Mouse (Mus musculus): ENCODE results near the gene Scyl1. TPM values are rescaled to one million over a fixed set of nuclear protein-coding genes. Genes with fewer than 3 reads are reported as not detected.

The Scyl1 gene
- polyA plus RNA-seq, 1 experiment = 42.8 TPM

- no peak overlapping the region for H3K9ac ChIP-seq (ENCODE audit: low read depth, poor library complexity, severe bottlenecking)
- H3K36me3 ChIP-seq (ENCODE audit: control insufficient read depth, insufficient read depth, low read length, poor library complexity, severe bottlenecking) = peaks cover 27% of the 10 kb centered on the region
- H3K27me3 ChIP-seq (ENCODE audit: control insufficient read depth, insufficient read depth, low read length, poor library complexity, severe bottlenecking) = no peaks in the 10 kb centered on the region
- TF ChIP-seq CTCF (IDR thresholded peaks at IDR 0.05; ENCODE audit: low read depth, low read length) = peak; percentile 69
- no peak for TF ChIP-seq EP300 (IDR thresholded peaks at IDR 0.05; ENCODE audit: insufficient read depth, low read depth, low read length)
- TF ChIP-seq POLR2A (IDR thresholded peaks at IDR 0.05; ENCODE audit: insufficient read depth, low read length) = no peak
- no peaks in the 10 kb centered on the region for H3K4me1 ChIP-seq (ENCODE audit: control insufficient read depth, insufficient read depth, low read length)
- H3K4me3 ChIP-seq (ENCODE audit: low read depth, low read length) = no peak overlapping the region
- no peaks in the 10 kb centered on the region for H3K9me3 ChIP-seq (replicated peaks; ENCODE audit: control insufficient read depth, insufficient read depth, low read length, poor library complexity, severe bottlenecking)
- H3K27ac ChIP-seq (ENCODE audit: insufficient read depth, low read length) = peak overlapping the region; percentile 64
These were observed 21.9 kb upstream of the Scyl1 start for GRCm38 (mm10) chr19:5793116-5793515.

DNA sequence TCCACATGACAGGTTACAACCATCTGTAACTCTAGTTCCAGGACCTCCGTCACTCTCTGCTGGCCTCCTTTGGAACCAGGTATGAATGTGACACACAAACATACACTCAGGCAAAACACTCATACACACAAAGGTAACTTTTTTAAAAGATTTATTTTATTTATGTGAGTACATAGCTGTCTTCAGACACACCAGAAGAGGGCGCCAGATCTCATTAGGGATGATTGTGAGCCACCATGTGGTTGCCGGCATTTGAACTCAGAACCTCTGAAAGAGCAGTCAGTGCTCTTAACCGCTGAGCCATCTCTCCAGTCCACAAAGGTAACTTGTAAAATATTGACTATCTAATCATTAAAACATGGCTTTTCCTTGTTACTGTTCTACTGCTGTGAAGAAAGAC is 20.1 kb upstream of the Scyl1 start:
- H3K36me3 ChIP-seq (ENCODE audit: control insufficient read depth, insufficient read depth, low read length, poor library complexity, severe bottlenecking) = peaks cover 9% of the 10 kb centered on the region

GRCm38 (mm10) chr19:5789066-5789465 is 17.8 kb upstream of the Scyl1 start:
- Histone ChIP-seq H3K27ac (ENCODE audit: insufficient read depth, low read length) (no peak overlapping the region), H3K4me3 (ENCODE audit: low read depth, low read length) (no peak overlapping the region), H3K4me1 (ENCODE audit: control insufficient read depth, insufficient read depth, low read length) (no peaks in the 10 kb centered on the region), H3K27me3 (ENCODE audit: control insufficient read depth, insufficient read depth, low read length, poor library complexity, severe bottlenecking) (no peaks in the 10 kb centered on the region), H3K9me3 (replicated peaks; ENCODE audit: control insufficient read depth, insufficient read depth, low read length, poor library complexity, severe bottlenecking) (no peaks in the 10 kb centered on the region), H3K36me3 (ENCODE audit: control insufficient read depth, insufficient read depth, low read length, poor library complexity, severe bottlenecking) (no peaks in the 10 kb centered on the region), H3K9ac (ENCODE audit: low read depth, poor library complexity, severe bottlenecking) (no peak overlapping the region)
- no peak for TF ChIP-seq EP300 (IDR thresholded peaks at IDR 0.05; ENCODE audit: insufficient read depth, low read depth, low read length)
- TF ChIP-seq POLR2A (IDR thresholded peaks at IDR 0.05; ENCODE audit: insufficient read depth, low read length) = no peak
- no peak for TF ChIP-seq CTCF (IDR thresholded peaks at IDR 0.05; ENCODE audit: low read depth, low read length)

More for the DNA sequence above, 20.1 kb upstream of the Scyl1 start:
- no peaks in the 10 kb centered on the region for H3K27me3 ChIP-seq (ENCODE audit: control insufficient read depth, insufficient read depth, low read length, poor library complexity, severe bottlenecking)
- TF ChIP-seq CTCF (IDR thresholded peaks at IDR 0.05; ENCODE audit: low read depth, low read length) = no peak
- no peak for TF ChIP-seq POLR2A (IDR thresholded peaks at IDR 0.05; ENCODE audit: insufficient read depth, low read length)
- H3K9me3 ChIP-seq (replicated peaks; ENCODE audit: control insufficient read depth, insufficient read depth, low read length, poor library complexity, severe bottlenecking) = no peaks in the 10 kb centered on the region
- H3K4me3 ChIP-seq (ENCODE audit: low read depth, low read length) = no peak overlapping the region
- H3K27ac ChIP-seq (ENCODE audit: insufficient read depth, low read length) = no peak overlapping the region
- H3K9ac ChIP-seq (ENCODE audit: low read depth, poor library complexity, severe bottlenecking) = no peak overlapping the region
- H3K4me1 ChIP-seq (ENCODE audit: control insufficient read depth, insufficient read depth, low read length) = no peaks in the 10 kb centered on the region

- no peaks in the 10 kb centered on the region for H3K4me1 ChIP-seq (ENCODE audit: control insufficient read depth, insufficient read depth, low read length)
- H3K27me3 ChIP-seq (ENCODE audit: control insufficient read depth, insufficient read depth, low read length, poor library complexity, severe bottlenecking) = no peaks in the 10 kb centered on the region
- no peak overlapping the region for H3K27ac ChIP-seq (ENCODE audit: insufficient read depth, low read length)
- H3K4me3 ChIP-seq (ENCODE audit: low read depth, low read length) = no peak overlapping the region
- H3K9me3 ChIP-seq (replicated peaks; ENCODE audit: control insufficient read depth, insufficient read depth, low read length, poor library complexity, severe bottlenecking) = no peaks in the 10 kb centered on the region
- TF ChIP-seq POLR2A (IDR thresholded peaks at IDR 0.05; ENCODE audit: insufficient read depth, low read length) (no peak), EP300 (IDR thresholded peaks at IDR 0.05; ENCODE audit: insufficient read depth, low read depth, low read length) (no peak), CTCF (IDR thresholded peaks at IDR 0.05; ENCODE audit: low read depth, low read length) (no peak)
- no peak overlapping the region for H3K9ac ChIP-seq (ENCODE audit: low read depth, poor library complexity, severe bottlenecking)
- H3K36me3 ChIP-seq (ENCODE audit: control insufficient read depth, insufficient read depth, low read length, poor library complexity, severe bottlenecking) = no peaks in the 10 kb centered on the region
These were observed 17.4 kb upstream of the Scyl1 start for GRCm38 (mm10) chr19:5788620-5789019.

- no peaks in the 10 kb centered on the region for H3K27me3 ChIP-seq (ENCODE audit: control insufficient read depth, insufficient read depth, low read length, poor library complexity, severe bottlenecking)
- no peak overlapping the region for H3K9ac ChIP-seq (ENCODE audit: low read depth, poor library complexity, severe bottlenecking)
- no peaks in the 10 kb centered on the region for H3K9me3 ChIP-seq (replicated peaks; ENCODE audit: control insufficient read depth, insufficient read depth, low read length, poor library complexity, severe bottlenecking)
- H3K4me3 ChIP-seq (ENCODE audit: low read depth, low read length) = no peak overlapping the region
- 0 out of 2 replicates have a peak overlapping the region, but pooled peaks have one; percentile 3 for H3K27ac ChIP-seq (ENCODE audit: insufficient read depth, low read length)
- no peaks in the 10 kb centered on the region for H3K36me3 ChIP-seq (ENCODE audit: control insufficient read depth, insufficient read depth, low read length, poor library complexity, severe bottlenecking)
- H3K4me1 ChIP-seq (ENCODE audit: control insufficient read depth, insufficient read depth, low read length) = no peaks in the 10 kb centered on the region
- TF ChIP-seq CTCF (IDR thresholded peaks at IDR 0.05; ENCODE audit: low read depth, low read length) (no peak), EP300 (IDR thresholded peaks at IDR 0.05; ENCODE audit: insufficient read depth, low read depth, low read length) (no peak), POLR2A (IDR thresholded peaks at IDR 0.05; ENCODE audit: insufficient read depth, low read length) (no peak)
These were observed 16.7 kb upstream of the Scyl1 start for GRCm38 (mm10) chr19:5787920-5788319.

- no peaks in the 10 kb centered on the region for H3K4me1 ChIP-seq (ENCODE audit: control insufficient read depth, insufficient read depth, low read length)
- no peak for TF ChIP-seq POLR2A (IDR thresholded peaks at IDR 0.05; ENCODE audit: insufficient read depth, low read length)
- TF ChIP-seq CTCF (IDR thresholded peaks at IDR 0.05; ENCODE audit: low read depth, low read length) = peak; percentile 73
- H3K27ac ChIP-seq (ENCODE audit: insufficient read depth, low read length) = peak overlapping the region; percentile 7
- H3K9me3 ChIP-seq (replicated peaks; ENCODE audit: control insufficient read depth, insufficient read depth, low read length, poor library complexity, severe bottlenecking) = no peaks in the 10 kb centered on the region
- no peak overlapping the region for H3K4me3 ChIP-seq (ENCODE audit: low read depth, low read length)
- no peak overlapping the region for H3K9ac ChIP-seq (ENCODE audit: low read depth, poor library complexity, severe bottlenecking)
- H3K36me3 ChIP-seq (ENCODE audit: control insufficient read depth, insufficient read depth, low read length, poor library complexity, severe bottlenecking) = no peaks in the 10 kb centered on the region
- H3K27me3 ChIP-seq (ENCODE audit: control insufficient read depth, insufficient read depth, low read length, poor library complexity, severe bottlenecking) = no peaks in the 10 kb centered on the region
These were observed 16.0 kb upstream of the Scyl1 start for GRCm38 (mm10) chr19:5787128-5787635.

Data from ES-Bruce4 (cell line).